Mouse (Mus musculus) forebrain, embryonic 13.5 days (tissue): ENCODE measurements around the gene Nsl1. TPM values are rescaled to one million over a fixed set of nuclear protein-coding genes. Genes with fewer than 3 reads are reported as not detected.

Experiments used
- ATAC-seq: fragments of 200-750 bp; cut with Nextera tagmentation; 2 replicates; pipeline ENCODE4 v1.8.0; 2017
- H3K27ac ChIP-seq: fragments of 300-500 bp; sonication (generic); 2 replicates; pipeline ENCODE4 v1.5.1; 2015; ENCODE audit warnings: inconsistent platforms, mild to moderate bottlenecking, moderate library complexity
- H3K27me3 ChIP-seq: fragments of 300-500 bp; sonication (generic); 2 replicates; pipeline ENCODE4 v1.6.1; 2015; ENCODE audit warnings: mild to moderate bottlenecking, inconsistent platforms
- H3K36me3 ChIP-seq: fragments of 300-500 bp; sonication (generic); 2 replicates; pipeline ENCODE4 v1.6.1; 2015; ENCODE audit warnings: mild to moderate bottlenecking, inconsistent platforms; ENCODE audit not compliant: poor library complexity, severe bottlenecking
- H3K4me1 ChIP-seq: fragments of 300-500 bp; sonication (generic); 2 replicates; pipeline ENCODE4 v1.6.1; 2015; ENCODE audit warnings: inconsistent platforms
- H3K4me2 ChIP-seq: fragments of 300-500 bp; sonication (generic); 2 replicates; pipeline ENCODE4 v1.6.1; 2015; ENCODE audit warnings: inconsistent platforms, mild to moderate bottlenecking, moderate library complexity
- H3K4me3 ChIP-seq: fragments of 300-500 bp; sonication (generic); 2 replicates; pipeline ENCODE4 v1.5.1; 2015; ENCODE audit warnings: mild to moderate bottlenecking, inconsistent platforms
- H3K9ac ChIP-seq: fragments of 300-500 bp; sonication (generic); 2 replicates; pipeline ENCODE4 v1.6.1; 2015; ENCODE audit warnings: mild to moderate bottlenecking, inconsistent platforms
- H3K9me3 ChIP-seq: fragments of 300-500 bp; sonication (generic); replicated peaks from 2 replicates; pipeline ENCODE4 v1.6.1; 2016; ENCODE audit warnings: inconsistent platforms
- WGBS: fragments of 180-500 bp; shearing (Covaris S2); methylation state at CpG from one replicate; pipeline ENCODE4 v1.1.7; 2015; 5-methylcytosine and 5-hydroxymethylcytosine counted together
- polyA plus RNA-seq: library from polyadenylated mRNA; unstranded; fragments of >200 nt; fragmentation: Nextera tagmentation; extraction: Ambion mirVana; gene quantifications from 2 replicates; pipeline ENCODE4 v1.2.1, GENCODE M21; 2015

Nsl1 gene
- polyA plus RNA-seq, 1 experiment from 2014 or later: 19.7 TPM

GRCm38 (mm10) chr1:191125811-191126638 is 63.2 kb downstream of the Nsl1 start:
- Histone ChIP-seq H3K4me2 (peak overlapping the region; percentile 59), H3K27ac (no peak overlapping the region), H3K4me3 (peak overlapping the region; percentile 31), H3K36me3 (no peaks in the 10 kb centered on the region), H3K4me1 (peaks cover 8% of the 10 kb centered on the region; the same call in 1 of the 2 replicates), H3K9me3 (peaks cover 15% of the 10 kb centered on the region), H3K27me3 (peaks cover 10% of the 10 kb centered on the region; the same call in 1 of the 2 replicates), H3K9ac (peak overlapping the region; percentile 48; the same call in 1 of the 2 replicates)
- WGBS: 17% methylated on average over 38 of the region's 38 CpGs
- peak; percentile 50; the same call in 1 of the 2 replicates for ATAC-seq

GRCm38 (mm10) chr1:191131692-191132091 is 68.9 kb downstream of the Nsl1 start:
- no peak for ATAC-seq
- Histone ChIP-seq H3K36me3 (no peaks in the 10 kb centered on the region), H3K9me3 (peaks cover 15% of the 10 kb centered on the region), H3K27ac (no peak overlapping the region), H3K4me1 (no peaks in the 10 kb centered on the region), H3K4me2 (no peak overlapping the region), H3K27me3 (no peaks in the 10 kb centered on the region), H3K4me3 (no peak overlapping the region), H3K9ac (no peak overlapping the region)
- WGBS: 94% methylated on average over 2 of the region's 2 CpGs

GRCm38 (mm10) chr1:191132240-191132639 is 69.4 kb downstream of the Nsl1 start:
- no peak overlapping the region for H3K27ac ChIP-seq
- H3K36me3 ChIP-seq: no peaks in the 10 kb centered on the region
- H3K9me3 ChIP-seq: peaks cover 15% of the 10 kb centered on the region
- H3K9ac ChIP-seq: no peak overlapping the region
- H3K4me3 ChIP-seq: no peak overlapping the region
- H3K4me1 ChIP-seq: no peaks in the 10 kb centered on the region
- H3K27me3 ChIP-seq: no peaks in the 10 kb centered on the region
- ATAC-seq: no peak
- 74% methylated on average over 5 of the region's 5 CpGs for WGBS
- H3K4me2 ChIP-seq: no peak overlapping the region

- no peak overlapping the region for H3K9ac ChIP-seq
- WGBS: 77% methylated on average over 5 of the region's 5 CpGs
- ATAC-seq: no peak
These were observed 70.1 kb downstream of the Nsl1 start for GRCm38 (mm10) chr1:191132934-191133333.

GRCm38 (mm10) chr1:191135406-191135805 is 72.6 kb downstream of the Nsl1 start:
- no peak for ATAC-seq
- WGBS: 62% methylated on average over 4 of the region's 4 CpGs
- Histone ChIP-seq H3K4me1 (peaks cover 7% of the 10 kb centered on the region; the same call in 1 of the 2 replicates), H3K4me2 (no peak overlapping the region), H3K27me3 (no peaks in the 10 kb centered on the region), H3K27ac (no peak overlapping the region), H3K36me3 (no peaks in the 10 kb centered on the region), H3K4me3 (no peak overlapping the region), H3K9me3 (no peaks in the 10 kb centered on the region), H3K9ac (no peak overlapping the region)

More at GRCm38 (mm10) chr1:191132934-191133333, 70.1 kb downstream of the Nsl1 start:
- Histone ChIP-seq H3K4me1 (no peaks in the 10 kb centered on the region), H3K9me3 (peaks cover 15% of the 10 kb centered on the region), H3K27me3 (no peaks in the 10 kb centered on the region), H3K36me3 (no peaks in the 10 kb centered on the region), H3K27ac (no peak overlapping the region), H3K4me2 (no peak overlapping the region), H3K4me3 (no peak overlapping the region)

Other genes starting within 250 kb of the Nsl1 start
- 20.2 and 22.4 TPM in 2 replicates for gene Rps6kc1, start 151.2 kb upstream of the Nsl1 start, polyA plus RNA-seq
- 58.8 and 60.2 TPM in 2 replicates for gene Angel2, start 137.9 kb upstream of the Nsl1 start, polyA plus RNA-seq
- gene Vash2, start 83.7 kb upstream of the Nsl1 start, polyA plus RNA-seq: 57.6 and 62.6 TPM in 2 replicates
- 6.4 and 8.0 TPM in 2 replicates for gene Flvcr1, start 36.9 kb upstream of the Nsl1 start, polyA plus RNA-seq
- gene Spata45, start 26.4 kb upstream of the Nsl1 start, polyA plus RNA-seq: not detected in 2 replicates
- gene Tatdn3, start 80 bp upstream of the Nsl1 start, polyA plus RNA-seq: 10.5 and 12.5 TPM in 2 replicates
- gene Batf3, start 34.8 kb downstream of the Nsl1 start, polyA plus RNA-seq: 2.1 and 2.6 TPM in 2 replicates
- not detected in 2 replicates for gene Fam71a, start 101.8 kb downstream of the Nsl1 start, polyA plus RNA-seq
- 1.0 and 1.4 TPM in 2 replicates for gene Atf3, start 155.0 kb downstream of the Nsl1 start, polyA plus RNA-seq